Mouse (Mus musculus): ENCODE measurements around the gene Fhl2. TPM values are rescaled to one million over a fixed set of nuclear protein-coding genes. Genes with fewer than 3 reads are reported as not detected.

Gene Fhl2
- polyA plus RNA-seq (2012; rRNA removed), result 33.4 and 56.9 TPM in 2 replicates

DNA sequence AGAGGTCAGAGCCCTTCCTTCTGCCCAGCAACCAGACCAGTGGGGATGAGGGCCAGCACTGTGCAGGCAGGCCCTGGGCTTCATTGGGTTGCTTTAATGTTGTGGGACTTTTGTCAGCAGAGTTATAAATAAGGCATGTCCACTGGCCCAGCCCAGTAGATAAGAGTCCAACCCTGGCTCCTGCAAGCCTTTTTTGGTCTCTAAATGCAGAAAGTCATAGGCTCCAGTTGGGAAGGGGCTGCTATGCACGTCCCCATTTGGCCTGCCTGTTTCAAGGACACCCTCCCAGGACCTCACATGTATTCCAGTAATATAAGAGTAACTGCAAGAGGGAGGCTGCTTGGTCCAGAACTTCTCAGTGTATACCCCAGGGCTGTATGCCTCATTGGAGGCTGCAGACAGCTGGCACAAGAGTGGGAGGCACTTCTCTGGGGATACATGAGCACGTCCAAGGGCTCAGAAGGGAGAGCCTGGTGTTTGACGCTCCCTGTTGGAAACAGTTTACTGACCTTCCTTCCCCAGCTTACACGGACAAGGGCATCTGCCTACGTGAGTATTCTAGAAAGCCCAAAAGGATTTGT is at the start of gene Fhl2:
TSS of gene Fhl2 (minus strand) at position 324 of the 581 bp plus-strand sequence.
- no peaks in the 10 kb centered on the region for H3K36me3 ChIP-seq (ENCODE audit: control insufficient read depth, insufficient read depth, low read length)
- H3K4me3 ChIP-seq (ENCODE audit: low read depth, low read length), result no peak within 1 kb of the TSS
- WGBS, result 84% methylated on average over 5 of the region's 5 CpGs
- TF ChIP-seq CTCF (IDR thresholded peaks at IDR 0.05; ENCODE audit: extremely low read depth, insufficient read length, insufficient replicate concordance, low read depth, low read length) (no peak), POLR2A (IDR thresholded peaks at IDR 0.05; ENCODE audit: low read depth, low read length) (no peak)
- no peaks in the 10 kb centered on the region for H3K27me3 ChIP-seq (ENCODE audit: control insufficient read depth, insufficient read depth, low read length)
- peaks cover 7% of the 10 kb centered on the region; the same call in 1 of the 2 replicates for H3K4me1 ChIP-seq (ENCODE audit: control insufficient read depth, insufficient read depth, insufficient read length, low read length)
- peak within 1 kb of the TSS; percentile 8; the same call in 1 of the 2 replicates for H3K27ac ChIP-seq (ENCODE audit: insufficient read depth, low read depth, low read length)

GRCm38 (mm10) chr1:43245014-43245413 is 48.2 kb upstream of the Fhl2 start:
- Histone ChIP-seq H3K4me1 (ENCODE audit: control insufficient read depth, insufficient read depth, insufficient read length, low read length) (peaks cover 2% of the 10 kb centered on the region; the same call in 1 of the 2 replicates), H3K27ac (ENCODE audit: insufficient read depth, low read depth, low read length) (no peak overlapping the region), H3K27me3 (ENCODE audit: control insufficient read depth, insufficient read depth, low read length) (no peaks in the 10 kb centered on the region), H3K4me3 (ENCODE audit: low read depth, low read length) (no peak overlapping the region), H3K36me3 (ENCODE audit: control insufficient read depth, insufficient read depth, low read length) (no peaks in the 10 kb centered on the region)
- TF ChIP-seq CTCF (IDR thresholded peaks at IDR 0.05; ENCODE audit: extremely low read depth, insufficient read length, insufficient replicate concordance, low read depth, low read length) (no peak), POLR2A (IDR thresholded peaks at IDR 0.05; ENCODE audit: low read depth, low read length) (no peak)
- 82% methylated on average over 2 of the region's 2 CpGs for WGBS

DNA sequence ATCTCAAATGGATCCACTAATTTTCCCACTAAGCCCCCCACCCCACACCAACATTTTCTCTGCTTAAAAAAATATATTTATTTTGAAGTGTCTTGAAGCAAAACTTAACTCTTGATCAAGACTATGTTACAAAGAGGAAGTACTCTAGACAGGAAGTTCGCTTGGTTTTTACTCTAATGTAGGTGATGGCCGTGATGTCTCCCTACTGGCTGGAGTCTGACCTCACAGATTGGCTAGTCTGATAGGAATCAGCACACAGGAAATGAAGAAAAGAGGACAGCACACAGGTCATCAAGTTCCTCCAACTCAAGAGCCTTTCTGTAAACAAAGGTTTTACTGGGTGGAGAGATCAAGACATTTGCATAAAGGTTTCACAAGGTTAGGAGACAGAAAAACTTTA is 44.4 kb upstream of the Fhl2 start:
- no peak overlapping the region for H3K4me3 ChIP-seq (ENCODE audit: low read depth, low read length)
- 70% methylated on average over 2 of the region's 2 CpGs for WGBS
- H3K4me1 ChIP-seq (ENCODE audit: control insufficient read depth, insufficient read depth, insufficient read length, low read length), result peaks cover 13% of the 10 kb centered on the region
- H3K27ac ChIP-seq (ENCODE audit: insufficient read depth, low read depth, low read length), result no peak overlapping the region
- no peaks in the 10 kb centered on the region for H3K36me3 ChIP-seq (ENCODE audit: control insufficient read depth, insufficient read depth, low read length)
- TF ChIP-seq POLR2A (IDR thresholded peaks at IDR 0.05; ENCODE audit: low read depth, low read length), result no peak
- no peak for TF ChIP-seq CTCF (IDR thresholded peaks at IDR 0.05; ENCODE audit: extremely low read depth, insufficient read length, insufficient replicate concordance, low read depth, low read length)
- no peaks in the 10 kb centered on the region for H3K27me3 ChIP-seq (ENCODE audit: control insufficient read depth, insufficient read depth, low read length)

DNA sequence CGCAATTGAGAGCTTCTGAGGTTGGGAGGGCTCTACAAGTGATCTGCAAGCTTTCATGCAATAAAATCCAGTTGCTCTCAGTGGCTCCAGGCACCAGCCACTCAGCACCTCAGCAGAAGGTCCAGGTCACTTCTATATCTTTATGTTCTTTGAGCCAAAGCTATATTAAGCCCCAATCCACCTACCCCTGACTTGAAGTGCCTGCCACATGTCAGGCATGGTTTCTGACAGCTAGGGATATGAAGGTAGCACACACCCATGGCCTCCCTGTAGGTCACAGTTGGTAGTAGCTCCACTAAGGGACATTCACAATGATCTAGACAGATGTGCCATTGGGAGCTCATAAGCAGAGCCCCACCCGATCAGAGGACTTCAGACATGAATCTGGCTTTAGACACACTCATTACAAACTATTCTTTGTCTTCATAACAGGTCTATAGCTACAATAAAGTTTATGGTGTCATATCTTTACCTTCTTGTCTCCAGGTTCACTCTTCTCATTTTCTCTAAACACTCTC is 43.1 kb upstream of the Fhl2 start:
- Histone ChIP-seq H3K4me1 (ENCODE audit: control insufficient read depth, insufficient read depth, insufficient read length, low read length) (peaks cover 13% of the 10 kb centered on the region), H3K4me3 (ENCODE audit: low read depth, low read length) (no peak overlapping the region), H3K27ac (ENCODE audit: insufficient read depth, low read depth, low read length) (0 out of 2 replicates have a peak overlapping the region, but pooled peaks have one; percentile 7), H3K36me3 (ENCODE audit: control insufficient read depth, insufficient read depth, low read length) (no peaks in the 10 kb centered on the region), H3K27me3 (ENCODE audit: control insufficient read depth, insufficient read depth, low read length) (no peaks in the 10 kb centered on the region)
- WGBS, result 47% methylated on average over 2 of the region's 2 CpGs
- no peak for TF ChIP-seq POLR2A (IDR thresholded peaks at IDR 0.05; ENCODE audit: low read depth, low read length)
- TF ChIP-seq CTCF (IDR thresholded peaks at IDR 0.05; ENCODE audit: extremely low read depth, insufficient read length, insufficient replicate concordance, low read depth, low read length), result no peak

DNA sequence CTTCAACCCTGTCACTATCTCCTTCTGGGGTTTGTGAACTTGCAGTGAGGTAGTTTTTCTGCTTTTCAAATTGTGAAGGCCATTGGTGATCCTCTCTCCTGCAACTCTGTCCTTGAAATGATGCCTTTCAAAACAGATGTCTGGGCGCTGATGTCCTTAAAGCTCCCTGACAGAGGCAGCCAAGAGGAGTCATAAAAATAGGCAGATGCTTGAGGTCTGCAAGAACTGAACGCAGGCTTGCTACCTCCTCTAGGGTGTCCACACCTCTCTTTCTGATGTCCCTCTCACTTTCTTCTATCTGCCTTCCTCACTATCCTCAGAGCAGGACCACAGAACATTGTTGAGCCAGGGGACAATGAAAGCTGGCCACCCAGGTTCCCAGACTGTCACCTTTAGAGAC is 41.7 kb upstream of the Fhl2 start:
- H3K27ac ChIP-seq (ENCODE audit: insufficient read depth, low read depth, low read length), result no peak overlapping the region
- H3K36me3 ChIP-seq (ENCODE audit: control insufficient read depth, insufficient read depth, low read length), result no peaks in the 10 kb centered on the region
- WGBS, result 79% methylated on average over 2 of the region's 2 CpGs
- H3K4me1 ChIP-seq (ENCODE audit: control insufficient read depth, insufficient read depth, insufficient read length, low read length), result peaks cover 13% of the 10 kb centered on the region
- H3K27me3 ChIP-seq (ENCODE audit: control insufficient read depth, insufficient read depth, low read length), result no peaks in the 10 kb centered on the region
- TF ChIP-seq POLR2A (IDR thresholded peaks at IDR 0.05; ENCODE audit: low read depth, low read length), result no peak
- no peak overlapping the region for H3K4me3 ChIP-seq (ENCODE audit: low read depth, low read length)

DNA sequence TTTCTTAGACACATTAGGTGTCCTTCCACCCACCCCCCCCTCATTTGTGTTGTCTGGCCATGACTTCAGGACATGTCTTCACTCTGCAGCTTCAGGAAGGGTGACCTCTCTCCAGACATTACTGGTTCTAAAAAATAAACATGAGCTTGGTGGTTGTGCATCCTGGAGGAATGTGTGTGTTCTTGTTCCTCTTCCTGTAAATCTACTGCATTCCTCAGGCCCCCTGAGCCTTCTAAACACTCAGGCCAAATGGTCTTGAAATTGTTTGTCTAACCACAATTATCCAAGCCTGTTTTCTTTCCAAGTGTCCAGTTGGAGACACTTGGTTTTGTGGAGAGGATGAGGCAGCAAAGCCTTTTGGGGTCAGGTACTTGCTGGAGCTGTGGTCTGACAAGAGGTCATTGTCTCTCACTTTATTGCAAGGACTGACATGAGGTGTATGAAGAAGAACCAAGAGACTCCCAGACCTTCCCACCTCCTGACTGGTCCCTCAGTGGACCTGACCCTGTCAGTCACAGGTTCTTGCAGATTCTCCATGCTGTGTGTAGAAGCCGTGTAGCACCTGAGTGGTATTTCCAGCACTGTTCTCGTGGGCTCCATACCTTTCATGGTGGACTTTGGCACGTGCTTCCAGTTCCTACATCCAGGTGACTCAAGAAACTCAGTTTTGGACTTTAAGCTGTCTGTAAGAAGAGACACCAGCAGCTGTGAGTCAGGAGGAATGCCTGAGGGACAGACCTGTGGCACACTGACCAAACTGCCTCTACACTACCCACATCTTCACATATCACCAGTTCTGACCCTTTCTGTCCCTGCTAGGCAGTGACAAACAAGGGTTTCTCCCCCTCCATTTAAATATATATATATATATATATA is 40.8 kb upstream of the Fhl2 start:
- Histone ChIP-seq H3K36me3 (ENCODE audit: control insufficient read depth, insufficient read depth, low read length) (no peaks in the 10 kb centered on the region), H3K4me3 (ENCODE audit: low read depth, low read length) (no peak overlapping the region), H3K4me1 (ENCODE audit: control insufficient read depth, insufficient read depth, insufficient read length, low read length) (peaks cover 16% of the 10 kb centered on the region), H3K27ac (ENCODE audit: insufficient read depth, low read depth, low read length) (peak overlapping the region; percentile 51), H3K27me3 (ENCODE audit: control insufficient read depth, insufficient read depth, low read length) (no peaks in the 10 kb centered on the region)
- WGBS, result 48% methylated on average over 3 of the region's 3 CpGs
- TF ChIP-seq POLR2A (IDR thresholded peaks at IDR 0.05; ENCODE audit: low read depth, low read length) (no peak), CTCF (IDR thresholded peaks at IDR 0.05; ENCODE audit: extremely low read depth, insufficient read length, insufficient replicate concordance, low read depth, low read length) (no peak)

DNA sequence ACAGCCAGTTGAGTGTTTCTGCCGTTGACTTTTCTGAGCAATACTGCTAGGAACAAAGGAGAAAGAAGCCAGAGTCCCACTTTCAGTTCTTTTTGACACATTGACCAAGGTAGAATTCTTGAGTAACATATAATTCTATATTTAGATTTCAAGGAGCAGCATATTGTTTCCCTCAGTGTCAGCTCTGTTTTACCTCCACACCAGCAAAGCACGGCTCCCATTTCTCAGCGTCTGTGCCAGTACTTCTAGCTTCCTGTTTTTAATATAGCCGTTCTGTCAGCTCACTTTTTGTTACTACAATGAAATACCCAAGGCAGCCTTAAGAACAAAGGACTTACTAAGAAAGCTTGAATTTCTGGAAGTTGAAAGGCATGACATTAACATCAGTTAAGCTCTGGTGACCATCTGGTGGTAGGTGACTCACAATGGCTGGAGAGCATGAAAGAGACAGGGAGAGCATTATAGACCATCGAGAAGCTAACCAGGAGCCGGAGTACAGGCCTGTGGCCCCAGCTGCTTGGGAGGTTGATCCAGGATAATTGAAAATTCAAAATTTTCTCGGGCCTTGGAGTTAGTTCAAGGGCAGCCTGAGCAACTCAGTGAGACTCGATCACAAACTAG is 28.9 kb upstream of the Fhl2 start:
- Histone ChIP-seq H3K27ac (ENCODE audit: insufficient read depth, low read depth, low read length) (no peak overlapping the region), H3K36me3 (ENCODE audit: control insufficient read depth, insufficient read depth, low read length) (no peaks in the 10 kb centered on the region), H3K27me3 (ENCODE audit: control insufficient read depth, insufficient read depth, low read length) (no peaks in the 10 kb centered on the region), H3K4me3 (ENCODE audit: low read depth, low read length) (no peak overlapping the region), H3K4me1 (ENCODE audit: control insufficient read depth, insufficient read depth, insufficient read length, low read length) (no peaks in the 10 kb centered on the region; the same call in 1 of the 2 replicates)
- TF ChIP-seq CTCF (IDR thresholded peaks at IDR 0.05; ENCODE audit: extremely low read depth, insufficient read length, insufficient replicate concordance, low read depth, low read length), result no peak
- no peak for TF ChIP-seq POLR2A (IDR thresholded peaks at IDR 0.05; ENCODE audit: low read depth, low read length)
- 79% methylated on average over 8 of the region's 8 CpGs for WGBS

Measured in small intestine, adult 2 months (tissue).